Mouse (Mus musculus): ENCODE results near the gene Trim14. TPM values are rescaled to one million over a fixed set of nuclear protein-coding genes. Genes with fewer than 3 reads are reported as not detected.

Trim14 gene
- total RNA-seq, 4 experiments from 2014 or later, result 0.91 to 2.4 (median 1.7) TPM

DNA sequence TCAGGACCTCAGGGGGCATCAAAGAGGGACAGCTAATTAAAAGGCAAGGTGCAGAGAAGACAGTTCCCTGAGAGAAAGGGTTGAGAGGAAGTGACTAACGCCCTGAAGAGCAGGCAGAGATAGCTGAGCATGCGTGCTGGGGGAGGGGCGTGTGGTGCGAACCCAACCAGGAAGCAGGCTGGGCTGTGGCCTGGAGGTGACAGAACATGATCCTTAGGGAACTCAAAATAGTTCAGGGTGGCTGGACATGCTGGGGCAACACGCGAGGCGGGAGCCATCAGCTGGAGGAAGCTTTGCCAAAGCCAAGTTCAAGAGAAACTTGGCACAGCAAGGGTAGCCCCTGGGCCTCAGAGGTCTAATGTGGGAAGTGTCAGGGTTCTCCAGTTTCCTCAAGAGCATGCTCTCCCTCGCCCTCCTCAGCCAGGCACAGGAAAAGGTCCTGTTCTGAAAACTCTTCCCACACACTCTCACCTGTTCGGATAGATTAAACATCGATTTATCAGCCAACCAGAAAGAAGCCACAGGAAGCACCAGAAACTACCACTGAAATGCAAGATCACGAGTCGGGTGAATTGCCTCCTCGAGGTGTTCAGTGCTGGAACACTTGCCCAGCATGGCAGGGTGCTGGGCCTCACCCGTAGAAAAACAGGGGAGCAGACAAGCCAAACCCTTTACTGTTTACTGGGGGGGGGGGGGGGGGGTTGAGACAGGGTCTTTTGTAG, 50.1 kb downstream of the Trim14 start:
- DNase-seq (ENCODE audit: low spot score in 2 of 2), result no peak

- no peak for DNase-seq (ENCODE audit: low spot score in 2 of 2)
These were observed 56.9 kb downstream of the Trim14 start for GRCm38 (mm10) chr4:46479081-46479480.

GRCm38 (mm10) chr4:46475101-46475500, 60.8 kb downstream of the Trim14 start:
- no peak for DNase-seq (ENCODE audit: low spot score in 2 of 2)

DNA sequence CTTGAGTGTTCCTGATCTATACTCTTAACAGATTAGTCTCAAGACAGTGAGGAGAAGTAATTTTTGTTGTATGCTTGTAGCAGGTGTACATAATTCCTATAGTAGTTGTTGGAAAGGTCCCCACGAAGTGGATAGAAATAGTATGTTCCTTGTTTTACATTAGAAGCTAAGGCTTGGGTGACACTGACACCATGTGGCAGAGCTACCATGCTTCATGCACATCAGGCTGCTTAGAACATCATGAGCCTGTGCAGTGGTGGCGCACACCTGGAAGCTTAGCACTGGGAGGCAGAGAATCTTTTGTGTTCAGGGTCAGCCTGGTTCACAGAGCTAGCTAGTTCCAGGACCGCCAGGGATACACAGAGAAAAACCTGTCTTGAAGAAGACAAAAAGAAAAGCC, 70.2 kb downstream of the Trim14 start:
- no peak for DNase-seq (ENCODE audit: low spot score in 2 of 2)

GRCm38 (mm10) chr4:46463130-46463830, 72.7 kb downstream of the Trim14 start:
- no peak for DNase-seq (ENCODE audit: low spot score in 2 of 2)

DNA sequence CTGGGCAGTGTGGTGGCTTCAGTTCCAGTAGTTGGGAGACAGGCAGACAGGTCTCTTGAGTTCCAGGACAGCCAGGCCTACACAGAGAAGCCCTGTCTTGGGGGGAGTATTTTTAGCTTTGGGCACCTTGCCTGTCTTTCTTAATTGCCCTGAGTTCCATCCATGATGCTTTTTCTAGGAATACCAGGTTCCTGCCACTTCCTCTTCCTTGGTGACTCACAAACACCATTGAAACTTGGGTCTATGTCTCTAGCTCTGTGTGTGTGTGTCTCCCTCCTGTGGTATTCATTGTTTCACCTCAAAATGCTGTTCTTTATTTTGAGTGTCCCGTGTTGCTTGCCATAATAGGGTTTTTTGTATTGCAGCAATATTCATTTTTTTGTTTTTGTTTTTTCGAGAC, 77.5 kb downstream of the Trim14 start:
- DNase-seq (ENCODE audit: low spot score in 2 of 2), result no peak

- no peak for DNase-seq (ENCODE audit: low spot score in 2 of 2)
These were observed 78.8 kb downstream of the Trim14 start for GRCm38 (mm10) chr4:46457186-46457585.

DNA sequence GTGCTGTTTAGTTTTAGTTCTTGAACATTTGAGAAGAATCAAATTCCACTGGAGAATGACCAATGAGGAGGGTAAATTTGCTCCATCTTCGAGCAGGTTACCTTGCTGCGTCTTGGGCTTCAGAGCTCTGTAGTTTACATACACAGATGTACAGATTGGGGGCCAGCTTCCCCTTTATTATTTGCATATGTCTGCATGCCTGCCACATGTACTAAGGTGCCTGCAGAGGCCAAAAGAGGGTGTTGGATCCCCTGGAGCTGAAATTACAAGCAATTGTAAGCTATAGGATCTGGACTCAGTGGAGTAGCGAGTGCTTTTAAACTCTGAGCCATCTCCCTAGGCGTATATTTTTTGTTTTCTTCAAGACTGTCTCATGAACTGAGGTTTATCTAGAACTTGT, 79.2 kb downstream of the Trim14 start:
- no peak for DNase-seq (ENCODE audit: low spot score in 2 of 2)

DNA sequence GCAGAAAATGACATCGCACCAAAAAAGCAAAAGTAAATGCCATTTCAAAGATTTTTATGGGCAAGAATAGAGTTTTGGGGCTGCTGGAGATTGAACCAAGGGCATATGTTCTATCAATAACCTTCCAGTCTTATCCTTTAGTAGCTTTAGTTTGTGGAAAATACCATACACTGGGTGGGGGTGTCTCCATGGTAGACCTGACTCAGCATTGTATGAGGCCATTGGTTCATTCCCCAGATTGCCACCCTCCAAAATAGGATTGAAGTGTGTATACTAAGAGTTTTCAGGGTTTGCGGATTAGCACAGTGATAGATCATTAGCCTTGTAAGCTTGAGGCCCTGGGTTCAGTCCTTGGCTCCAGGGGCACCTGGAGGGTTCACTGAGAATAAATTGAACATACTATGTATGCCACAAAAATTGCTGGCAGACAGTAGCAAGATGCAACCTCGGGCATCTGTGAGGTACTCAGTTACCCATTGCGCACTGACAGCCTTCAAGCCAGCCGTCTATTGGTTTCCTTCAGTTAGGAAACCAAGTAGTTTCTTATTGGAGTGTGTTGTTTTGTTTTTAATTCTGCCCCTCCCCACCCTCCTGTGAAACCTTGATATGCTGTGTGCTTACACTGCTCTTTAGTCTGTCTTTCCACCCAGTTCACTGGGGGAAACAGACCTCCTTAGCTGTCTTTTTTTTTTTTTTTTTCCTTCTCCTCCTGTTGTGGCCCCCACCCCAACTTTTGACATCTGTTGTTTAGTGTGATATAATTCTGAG, 81.7 kb downstream of the Trim14 start:
- no peak for DNase-seq (ENCODE audit: low spot score in 2 of 2)

- no peak for DNase-seq (ENCODE audit: low spot score in 2 of 2)
These were observed 82.9 kb downstream of the Trim14 start for GRCm38 (mm10) chr4:46452855-46453719.

GRCm38 (mm10) chr4:46452481-46452850, 83.5 kb downstream of the Trim14 start:
- DNase-seq (ENCODE audit: low spot score in 2 of 2), result peak; percentile 25 to 44

DNA sequence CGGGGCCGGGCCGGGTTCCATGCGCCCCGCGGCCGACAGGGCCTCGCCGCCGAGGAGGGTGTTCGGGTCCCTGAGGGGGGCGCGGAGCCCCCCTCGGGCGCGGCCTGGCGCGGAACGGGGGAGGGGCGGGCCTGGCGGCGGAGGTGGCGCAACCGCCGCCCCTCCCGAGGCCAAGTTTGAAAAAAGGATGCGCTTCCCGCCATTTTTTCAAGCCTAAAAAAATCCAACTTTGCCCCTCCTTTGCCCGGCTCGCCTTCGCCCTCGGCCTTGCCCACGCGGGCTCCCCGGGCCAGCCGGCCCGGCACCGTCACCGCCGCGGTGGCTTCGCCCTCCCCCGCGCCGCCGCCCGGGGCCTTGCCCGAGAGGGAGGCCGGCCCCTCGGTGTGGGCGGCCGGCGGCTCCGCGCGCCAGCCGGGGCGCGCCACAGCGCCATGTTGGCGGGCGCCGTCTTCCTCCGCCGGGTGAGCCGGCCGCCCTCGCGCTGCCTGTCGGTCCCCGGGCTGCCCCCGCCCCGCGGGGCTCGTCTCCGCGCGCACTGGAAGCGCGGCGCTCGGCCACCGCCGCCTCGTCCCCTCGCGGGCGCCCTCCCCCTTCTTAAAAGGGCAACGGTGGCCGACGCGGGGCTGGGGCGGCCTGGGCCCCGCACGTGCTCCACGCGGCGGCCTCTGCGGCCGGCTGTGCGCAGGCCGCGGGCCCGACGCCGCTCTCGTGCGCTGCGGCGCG, 84.0 kb downstream of the Trim14 start:
- peak; percentile 42 to 69 for DNase-seq (ENCODE audit: low spot score in 2 of 2)

DNA sequence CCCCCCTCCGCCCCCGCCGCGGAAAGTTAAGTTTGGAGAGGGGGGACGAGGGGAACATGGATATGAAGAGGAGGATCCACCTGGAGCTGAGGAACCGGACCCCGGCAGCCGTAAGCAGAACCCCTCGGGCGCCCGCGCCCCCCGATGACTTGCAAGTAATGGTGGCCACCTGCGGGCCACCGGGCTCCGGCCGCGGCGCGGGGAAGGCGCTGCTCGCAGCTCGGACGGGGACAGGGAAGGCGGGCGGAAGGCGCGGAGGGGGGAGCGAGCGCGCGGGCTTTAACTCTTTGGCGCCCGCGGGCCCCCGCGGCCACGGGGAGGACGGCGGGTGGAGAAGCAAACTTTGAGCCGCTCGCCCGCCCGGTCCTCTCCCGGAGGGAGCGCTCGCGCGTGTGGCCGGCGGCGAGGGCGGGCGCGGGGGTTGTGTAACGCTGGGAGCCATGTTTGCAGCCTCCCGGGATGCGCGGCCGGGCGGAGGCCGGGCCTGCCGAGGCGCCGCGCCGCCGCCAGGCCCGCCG, 84.6 kb downstream of the Trim14 start:
- peak in 1 of 2 experiments; percentile 64 for DNase-seq (ENCODE audit: low spot score in 2 of 2)

DNA sequence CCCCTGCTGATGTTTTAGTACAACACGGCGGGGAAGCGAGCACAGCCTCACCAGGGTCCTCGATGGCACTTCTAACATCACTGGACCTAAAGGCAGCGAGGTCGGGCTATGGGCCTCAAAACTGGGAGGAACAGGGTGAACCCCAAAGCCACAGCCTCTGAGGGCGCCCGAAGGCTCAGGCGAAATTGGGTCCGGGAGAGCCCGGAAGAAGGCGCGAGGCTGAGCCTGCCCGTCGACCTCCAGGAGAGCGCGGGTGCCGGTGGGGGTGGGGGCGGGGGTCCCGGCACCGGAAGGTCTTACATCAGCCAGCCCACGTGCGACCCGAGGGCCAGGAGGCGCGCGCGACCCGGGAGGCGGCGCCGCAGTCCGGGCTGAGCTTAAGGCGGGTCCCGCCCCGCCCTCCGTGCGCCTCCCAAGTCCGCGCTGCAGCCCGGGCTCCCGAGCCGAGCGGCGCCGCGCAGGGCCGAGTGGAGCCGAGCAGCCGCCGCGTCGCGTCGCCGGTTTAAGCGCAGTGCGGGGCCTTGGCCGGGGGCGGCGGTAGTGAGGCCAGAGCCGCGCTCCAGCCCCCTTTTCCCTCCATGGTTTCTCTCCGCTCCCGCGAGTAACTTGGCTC, 85.3 kb downstream of the Trim14 start, which contains the start of gene Anp32b:
TSS of gene Anp32b (plus strand) at position 384 of the 613 bp plus-strand sequence.
- DNase-seq (ENCODE audit: low spot score in 2 of 2), result peak; percentile 85 to 87

- DNase-seq (ENCODE audit: low spot score in 2 of 2), result no peak
These were observed 85.9 kb downstream of the Trim14 start for GRCm38 (mm10) chr4:46450020-46450518.

DNA sequence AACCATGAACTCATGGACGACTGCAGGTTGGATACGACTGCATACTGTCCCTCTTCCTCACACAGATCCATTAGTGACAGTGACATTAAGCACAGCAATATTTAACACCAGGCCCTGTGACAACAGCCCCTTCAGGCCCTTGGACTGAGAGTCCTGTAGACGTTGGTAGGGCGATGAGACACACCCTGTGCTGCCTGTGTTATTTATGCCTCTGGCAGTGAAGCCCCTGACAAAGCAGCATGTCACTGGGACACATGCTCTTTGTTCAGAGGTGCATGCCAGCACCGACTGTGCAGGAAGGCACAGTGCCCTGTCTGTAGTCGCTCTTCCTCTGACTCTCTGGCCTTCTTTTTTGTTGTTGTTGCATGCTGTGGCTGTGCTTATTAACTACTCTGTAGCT, 87.1 kb downstream of the Trim14 start:
- no peak for DNase-seq (ENCODE audit: low spot score in 2 of 2)

- no peak for DNase-seq (ENCODE audit: low spot score in 2 of 2)
These were observed 88.5 kb downstream of the Trim14 start for GRCm38 (mm10) chr4:46447461-46447860.

DNA sequence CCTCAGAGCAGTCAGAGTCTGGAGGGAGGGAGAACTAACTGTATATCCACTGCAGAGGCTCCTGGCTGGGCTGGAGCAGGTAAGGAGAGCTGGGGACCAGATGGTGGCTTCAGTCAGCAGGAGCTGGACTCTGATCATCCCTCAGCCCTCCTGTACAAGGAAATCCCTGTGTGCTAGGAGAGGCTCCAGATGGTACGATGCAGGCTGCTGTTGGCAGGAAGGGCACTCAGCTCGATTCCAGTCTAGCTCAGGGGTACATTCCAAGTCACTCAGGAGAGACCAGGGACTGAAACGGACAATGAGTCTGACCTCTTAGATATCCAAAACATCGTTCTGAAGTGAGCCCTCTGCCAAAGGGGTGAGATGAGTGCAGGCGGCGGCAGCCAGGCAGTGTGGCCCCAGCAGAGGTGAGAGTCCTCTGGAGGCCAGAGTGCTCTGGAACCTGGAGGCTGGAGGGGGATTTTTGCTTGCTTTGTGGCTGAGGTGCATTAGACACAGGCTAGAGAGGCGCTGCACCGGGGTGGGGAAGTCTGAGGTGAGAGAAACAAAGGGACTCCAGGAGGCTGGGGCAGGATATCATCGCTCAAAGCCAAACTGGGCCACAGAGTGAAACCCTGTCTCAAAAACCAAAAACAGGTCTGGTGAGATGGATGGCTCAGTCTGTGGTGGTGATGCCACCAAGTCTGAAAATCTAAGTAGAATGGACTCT, 90.5 kb downstream of the Trim14 start:
- no peak for DNase-seq (ENCODE audit: low spot score in 2 of 2)

Data from left cerebral cortex, adult 8-10 months (tissue).